Mouse (Mus musculus): ENCODE data around the gene Pak1. TPM values are rescaled to one million over a fixed set of nuclear protein-coding genes. Genes with fewer than 3 reads are reported as not detected.

Gene Pak1
- 9.0 TPM for polyA plus RNA-seq (2017; shearing (Covaris generic))

GRCm38 (mm10) chr7:97788190-97788668 is at the start of gene Pak1:
Pak1 (plus strand) TSS chr7:97788541.

GRCm38 (mm10) chr7:97919742-97920141 is 131.4 kb downstream of the Pak1 start, which contains the start of gene Gdpd4:
Gdpd4 (plus strand) TSS chr7:97919955.

Other genes starting within 250 kb of the Pak1 start
- 55.8 TPM for gene Aamdc, start 209.0 kb upstream of the Pak1 start, polyA plus RNA-seq (2017; shearing (Covaris generic))
- gene Rsf1, start 208.7 kb upstream of the Pak1 start, polyA plus RNA-seq (2017; shearing (Covaris generic)) = 17.9 TPM
- 157 TPM for gene Clns1a, start 91.9 kb upstream of the Pak1 start, polyA plus RNA-seq (2017; shearing (Covaris generic))
- gene Aqp11, start 50.3 kb upstream of the Pak1 start, polyA plus RNA-seq (2017; shearing (Covaris generic)) = 2.3 TPM
- not detected for gene Gdpd4, start 131.4 kb downstream of the Pak1 start, polyA plus RNA-seq (2017; shearing (Covaris generic))